Mouse (Mus musculus): Measurements from ENCODE around the gene Lgals3bp. TPM values are rescaled to one million over a fixed set of nuclear protein-coding genes. Genes with fewer than 3 reads are reported as not detected.
A peak's percentile ranks its signal among the peaks of the same experiment; 100 is the strongest.

Gene Lgals3bp
- polyA plus RNA-seq, 1 experiment from 2014 or later: 42.7 TPM

DNA sequence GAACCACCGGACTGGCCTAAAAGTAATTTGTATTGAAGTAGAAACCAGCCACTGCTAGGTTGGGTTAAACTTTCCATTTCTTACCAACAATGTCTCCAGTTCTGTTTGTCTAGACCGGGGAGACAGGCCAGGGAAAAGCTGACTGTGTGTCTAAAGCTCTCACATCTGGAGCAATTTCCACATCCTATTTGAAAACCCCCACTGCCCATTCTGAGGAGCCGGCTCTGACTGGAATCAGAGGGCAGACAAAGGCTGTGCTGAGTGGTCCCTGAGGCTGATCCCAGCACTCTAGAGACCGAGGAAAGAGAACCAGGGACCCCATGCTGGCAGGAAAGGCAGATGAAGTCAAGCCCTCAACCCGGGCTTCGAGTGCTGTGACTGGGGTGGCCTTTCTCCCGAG, 29.3 kb downstream of the Lgals3bp start:
- H3K9ac ChIP-seq: no peak overlapping the region
- H3K27ac ChIP-seq (replicated peaks): no peak overlapping the region
- H3K4me1 ChIP-seq (replicated peaks): no peaks in the 10 kb centered on the region
- no peak overlapping the region for H3K4me2 ChIP-seq
- no peaks in the 10 kb centered on the region for H3K36me3 ChIP-seq (replicated peaks)
- no peaks in the 10 kb centered on the region; the same call in 1 of the 2 replicates for H3K27me3 ChIP-seq
- H3K4me3 ChIP-seq (replicated peaks): no peak overlapping the region
- no peaks in the 10 kb centered on the region for H3K9me3 ChIP-seq (replicated peaks)
- 55% methylated on average over 7 of the region's 7 CpGs for WGBS (ENCODE audit: insufficient replicate concordance)
- no peak for ATAC-seq (ENCODE audit: insufficient read depth)

- Histone ChIP-seq H3K4me3 (replicated peaks) (no peak overlapping the region), H3K27ac (replicated peaks) (no peak overlapping the region), H3K9ac (no peak overlapping the region), H3K36me3 (replicated peaks) (no peaks in the 10 kb centered on the region), H3K27me3 (no peaks in the 10 kb centered on the region; the same call in 1 of the 2 replicates), H3K9me3 (replicated peaks) (no peaks in the 10 kb centered on the region), H3K4me2 (no peak overlapping the region), H3K4me1 (replicated peaks) (no peaks in the 10 kb centered on the region)
- ATAC-seq (ENCODE audit: insufficient read depth): no peak
- 75% methylated on average over 7 of the region's 7 CpGs for WGBS (ENCODE audit: insufficient replicate concordance)
Measured at GRCm38 (mm10) chr11:118371876-118372275, 30.0 kb downstream of the Lgals3bp start.

- H3K4me2 ChIP-seq: no peak overlapping the region
- no peaks in the 10 kb centered on the region for H3K36me3 ChIP-seq (replicated peaks)
- no peaks in the 10 kb centered on the region for H3K4me1 ChIP-seq (replicated peaks)
- no peaks in the 10 kb centered on the region; the same call in 1 of the 2 replicates for H3K27me3 ChIP-seq
- H3K9ac ChIP-seq: no peak overlapping the region
- no peak overlapping the region for H3K27ac ChIP-seq (replicated peaks)
- 53% methylated on average over 8 of the region's 8 CpGs for WGBS (ENCODE audit: insufficient replicate concordance)
- no peaks in the 10 kb centered on the region for H3K9me3 ChIP-seq (replicated peaks)
- no peak for ATAC-seq (ENCODE audit: insufficient read depth)
- H3K4me3 ChIP-seq (replicated peaks): no peak overlapping the region
Measured at GRCm38 (mm10) chr11:118369657-118370056, 32.2 kb downstream of the Lgals3bp start.

DNA sequence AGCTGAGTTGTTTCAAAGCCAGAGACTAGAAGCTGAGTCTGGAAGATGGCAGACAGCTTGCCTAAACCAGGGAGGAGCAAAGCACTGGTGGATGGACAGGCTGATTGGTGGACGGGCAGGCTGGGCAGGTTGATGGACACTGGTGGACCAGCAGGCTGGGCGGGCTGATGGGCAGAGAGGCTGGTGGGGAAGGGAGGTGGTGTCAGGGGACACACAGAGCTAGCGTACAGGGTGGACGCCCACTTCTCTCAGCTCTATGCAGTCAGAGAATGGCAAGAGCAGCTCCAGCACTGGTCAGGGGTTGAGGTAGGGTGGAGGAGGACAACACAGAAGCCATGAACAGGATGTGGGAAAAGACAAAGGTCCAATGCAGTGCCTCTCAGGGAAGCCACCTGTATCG, 32.6 kb downstream of the Lgals3bp start:
- Histone ChIP-seq H3K4me3 (replicated peaks) (no peak overlapping the region), H3K4me1 (replicated peaks) (no peaks in the 10 kb centered on the region), H3K9me3 (replicated peaks) (no peaks in the 10 kb centered on the region), H3K4me2 (no peak overlapping the region), H3K36me3 (replicated peaks) (no peaks in the 10 kb centered on the region), H3K27me3 (no peaks in the 10 kb centered on the region; the same call in 1 of the 2 replicates), H3K27ac (replicated peaks) (no peak overlapping the region), H3K9ac (no peak overlapping the region)
- 64% methylated on average over 5 of the region's 5 CpGs for WGBS (ENCODE audit: insufficient replicate concordance)
- ATAC-seq (ENCODE audit: insufficient read depth): no peak

DNA sequence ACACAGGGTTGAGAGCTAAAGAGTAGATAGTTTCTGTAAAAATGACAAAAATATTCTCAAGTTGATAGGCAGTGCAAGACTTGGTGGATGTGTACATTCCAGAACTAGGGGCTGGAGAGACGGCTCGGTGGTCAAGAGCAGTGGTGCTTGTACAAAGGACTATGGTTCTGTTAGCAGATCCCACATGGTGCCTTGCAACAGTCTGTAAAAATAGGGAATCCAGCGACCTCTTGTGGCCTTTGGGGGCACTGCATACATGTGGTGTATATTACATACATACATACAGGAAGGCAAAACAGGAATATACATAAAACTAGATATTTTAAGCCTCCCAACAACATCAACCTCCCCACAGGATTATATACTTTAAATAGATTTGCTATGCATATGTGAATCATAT, 33.6 kb downstream of the Lgals3bp start:
- Histone ChIP-seq H3K4me1 (replicated peaks) (no peaks in the 10 kb centered on the region), H3K27ac (replicated peaks) (no peak overlapping the region), H3K36me3 (replicated peaks) (no peaks in the 10 kb centered on the region), H3K4me2 (no peak overlapping the region), H3K4me3 (replicated peaks) (no peak overlapping the region), H3K9me3 (replicated peaks) (no peaks in the 10 kb centered on the region), H3K27me3 (no peaks in the 10 kb centered on the region; the same call in 1 of the 2 replicates), H3K9ac (no peak overlapping the region)
- 59% methylated on average over 3 of the region's 3 CpGs for WGBS (ENCODE audit: insufficient replicate concordance)
- no peak for ATAC-seq (ENCODE audit: insufficient read depth)

GRCm38 (mm10) chr11:118366559-118366958, 35.3 kb downstream of the Lgals3bp start:
- no peak for ATAC-seq (ENCODE audit: insufficient read depth)
- 50% methylated on average over 8 of the region's 8 CpGs for WGBS (ENCODE audit: insufficient replicate concordance)

DNA sequence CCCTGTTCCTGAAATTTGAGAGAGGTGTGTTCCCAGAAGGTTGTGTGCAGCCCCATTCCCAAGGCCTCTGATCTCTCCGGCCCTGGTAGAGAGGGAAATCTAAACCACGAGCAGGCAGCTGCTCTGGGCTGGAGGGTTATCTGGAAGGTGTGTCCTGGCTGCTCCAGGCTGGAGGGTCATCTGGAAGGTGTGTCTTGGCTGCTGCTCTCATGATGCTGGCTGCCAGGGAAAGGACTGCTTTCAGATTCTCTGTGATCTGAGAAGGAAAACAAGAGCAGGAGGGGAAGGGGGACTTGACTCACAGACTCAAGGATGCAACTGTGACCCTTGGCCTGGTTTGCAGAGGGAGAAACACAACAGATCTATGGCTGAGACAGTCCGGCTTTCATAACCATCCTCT, 35.8 kb downstream of the Lgals3bp start:
- Histone ChIP-seq H3K4me3 (replicated peaks) (no peak overlapping the region), H3K9me3 (replicated peaks) (no peaks in the 10 kb centered on the region), H3K27ac (replicated peaks) (no peak overlapping the region), H3K4me1 (replicated peaks) (peaks cover 7% of the 10 kb centered on the region; the same call in 1 of the 2 replicates), H3K4me2 (no peak overlapping the region), H3K9ac (no peak overlapping the region), H3K27me3 (no peaks in the 10 kb centered on the region; the same call in none of the 2 replicates), H3K36me3 (replicated peaks) (no peaks in the 10 kb centered on the region)
- WGBS (ENCODE audit: insufficient replicate concordance): 46% methylated on average over 3 of the region's 3 CpGs
- ATAC-seq (ENCODE audit: insufficient read depth): no peak

More at GRCm38 (mm10) chr11:118366559-118366958, 35.3 kb downstream of the Lgals3bp start:
- H3K27ac ChIP-seq (replicated peaks): no peak overlapping the region
- H3K9ac ChIP-seq: no peak overlapping the region
- no peaks in the 10 kb centered on the region for H3K9me3 ChIP-seq (replicated peaks)
- H3K4me1 ChIP-seq (replicated peaks): peaks cover 7% of the 10 kb centered on the region; the same call in 1 of the 2 replicates
- H3K27me3 ChIP-seq: no peaks in the 10 kb centered on the region; the same call in none of the 2 replicates
- H3K4me3 ChIP-seq (replicated peaks): no peak overlapping the region
- H3K4me2 ChIP-seq: no peak overlapping the region
- H3K36me3 ChIP-seq (replicated peaks): no peaks in the 10 kb centered on the region

GRCm38 (mm10) chr11:118365171-118365570, 36.7 kb downstream of the Lgals3bp start:
- ATAC-seq (ENCODE audit: insufficient read depth): no peak
- 66% methylated on average over 7 of the region's 7 CpGs for WGBS (ENCODE audit: insufficient replicate concordance)
- no peak overlapping the region for H3K27ac ChIP-seq (replicated peaks)

DNA sequence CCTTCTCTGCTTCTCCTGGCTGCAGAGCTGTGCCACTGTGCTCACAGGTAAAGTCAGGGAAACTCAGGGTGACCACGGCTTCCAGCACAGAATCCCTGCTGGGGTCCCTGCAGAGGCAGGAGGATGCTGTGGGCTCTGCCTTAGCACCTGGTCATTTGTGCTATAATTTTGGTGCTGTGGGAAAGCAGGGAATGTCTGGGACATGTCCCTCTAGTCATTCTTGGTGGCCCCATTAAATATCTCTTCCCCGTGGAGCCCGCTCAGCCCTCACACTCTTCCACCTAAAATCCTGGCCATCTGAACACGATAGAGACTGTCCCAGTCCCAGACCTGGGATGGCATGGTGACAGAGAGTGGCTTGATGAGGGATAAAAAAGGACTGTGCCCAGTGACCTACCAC, 37.9 kb downstream of the Lgals3bp start:
- no peaks in the 10 kb centered on the region for H3K9me3 ChIP-seq (replicated peaks)
- no peak for ATAC-seq (ENCODE audit: insufficient read depth)
- 58% methylated on average over 4 of the region's 4 CpGs for WGBS (ENCODE audit: insufficient replicate concordance)
- no peaks in the 10 kb centered on the region; the same call in 1 of the 2 replicates for H3K27me3 ChIP-seq
- no peak overlapping the region for H3K27ac ChIP-seq (replicated peaks)
- H3K36me3 ChIP-seq (replicated peaks): no peaks in the 10 kb centered on the region
- H3K4me3 ChIP-seq (replicated peaks): no peak overlapping the region
- peaks cover 7% of the 10 kb centered on the region; the same call in 1 of the 2 replicates for H3K4me1 ChIP-seq (replicated peaks)
- H3K4me2 ChIP-seq: no peak overlapping the region
- H3K9ac ChIP-seq: no peak overlapping the region

More at GRCm38 (mm10) chr11:118365171-118365570, 36.7 kb downstream of the Lgals3bp start:
- no peaks in the 10 kb centered on the region for H3K36me3 ChIP-seq (replicated peaks)
- H3K4me2 ChIP-seq: no peak overlapping the region
- no peak overlapping the region for H3K9ac ChIP-seq
- peaks cover 7% of the 10 kb centered on the region; the same call in 1 of the 2 replicates for H3K4me1 ChIP-seq (replicated peaks)
- no peaks in the 10 kb centered on the region for H3K9me3 ChIP-seq (replicated peaks)
- H3K4me3 ChIP-seq (replicated peaks): no peak overlapping the region
- no peaks in the 10 kb centered on the region; the same call in none of the 2 replicates for H3K27me3 ChIP-seq

DNA sequence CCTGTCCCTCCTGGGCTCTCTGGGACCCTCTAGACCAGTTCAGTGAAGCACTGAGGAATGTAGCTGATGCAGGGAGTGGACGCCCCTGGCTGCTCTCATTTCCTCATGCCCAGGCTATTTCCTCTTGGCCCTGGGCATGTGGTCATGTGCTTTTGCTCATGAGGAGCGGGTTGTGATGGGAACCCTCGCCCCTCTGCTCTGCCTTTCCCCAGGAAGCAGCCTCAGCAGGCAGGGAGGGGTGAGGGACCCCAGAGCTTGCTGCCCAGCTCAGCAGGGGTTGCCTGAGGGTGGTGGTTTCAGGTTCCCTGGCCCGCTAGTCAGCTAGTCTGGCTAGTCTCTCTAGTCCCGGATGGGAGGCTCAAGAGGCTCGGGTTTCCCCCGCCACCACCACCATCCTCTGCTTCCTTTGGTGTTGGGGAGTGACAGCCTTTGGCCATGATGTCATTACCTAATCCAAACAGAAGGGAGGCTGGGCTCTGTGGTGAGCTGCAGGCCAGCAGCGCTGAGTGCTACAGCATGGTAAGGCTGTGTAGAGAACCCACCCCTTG, 38.8 kb downstream of the Lgals3bp start:
- Histone ChIP-seq H3K27me3 (no peaks in the 10 kb centered on the region; the same call in 1 of the 2 replicates), H3K36me3 (replicated peaks) (no peaks in the 10 kb centered on the region), H3K4me1 (replicated peaks) (peaks cover 7% of the 10 kb centered on the region; the same call in 1 of the 2 replicates), H3K4me3 (replicated peaks) (no peak overlapping the region), H3K4me2 (no peak overlapping the region; the same call in 1 of the 2 replicates), H3K27ac (replicated peaks) (no peak overlapping the region), H3K9ac (no peak overlapping the region), H3K9me3 (replicated peaks) (no peaks in the 10 kb centered on the region)
- 3% methylated on average over 8 of the region's 8 CpGs for WGBS (ENCODE audit: insufficient replicate concordance)
- peak; percentile 42 for ATAC-seq (ENCODE audit: insufficient read depth)

- ATAC-seq (ENCODE audit: insufficient read depth): no peak
- no peak overlapping the region for H3K4me2 ChIP-seq
- H3K36me3 ChIP-seq (replicated peaks): no peaks in the 10 kb centered on the region
- no peak overlapping the region for H3K4me3 ChIP-seq (replicated peaks)
- no peak overlapping the region for H3K27ac ChIP-seq (replicated peaks)
- peaks cover 7% of the 10 kb centered on the region; the same call in 1 of the 2 replicates for H3K4me1 ChIP-seq (replicated peaks)
- H3K27me3 ChIP-seq: no peaks in the 10 kb centered on the region; the same call in 1 of the 2 replicates
- WGBS (ENCODE audit: insufficient replicate concordance): 58% methylated on average over 1 of the region's 1 CpGs
- H3K9ac ChIP-seq: no peak overlapping the region
- H3K9me3 ChIP-seq (replicated peaks): no peaks in the 10 kb centered on the region
Measured at GRCm38 (mm10) chr11:118362501-118362900, 39.4 kb downstream of the Lgals3bp start.

Data from liver, embryonic 15.5 days (tissue).